Mouse (Mus musculus): ENCODE data around the gene Ppp2r5a. TPM values are rescaled to one million over a fixed set of nuclear protein-coding genes. Genes with fewer than 3 reads are reported as not detected.

The Ppp2r5a gene
- total RNA-seq, 2 experiments from 2014 or later = 68.3 to 77.4 TPM

- DNase-seq = no peak
Measured at GRCm38 (mm10) chr1:191378080-191378479, 25.0 kb downstream of the Ppp2r5a start.

DNA sequence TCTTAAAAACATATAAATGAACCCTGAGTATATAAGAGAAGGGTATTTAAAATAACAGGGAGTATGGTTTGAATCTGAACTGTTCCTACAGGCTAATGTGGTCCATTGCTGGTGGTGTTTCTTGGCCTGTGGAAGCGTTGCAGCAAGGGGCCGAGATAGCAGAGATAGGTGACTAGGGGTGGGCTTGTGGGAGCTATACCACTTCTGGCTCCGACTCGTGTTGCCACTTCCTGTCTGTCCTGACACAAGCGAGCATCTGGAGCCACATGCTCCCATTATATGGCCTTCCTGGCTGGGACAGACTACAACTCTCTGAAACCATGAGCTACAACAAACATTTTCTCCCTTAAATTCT, 27.5 kb downstream of the Ppp2r5a start:
- DNase-seq = no peak

DNA sequence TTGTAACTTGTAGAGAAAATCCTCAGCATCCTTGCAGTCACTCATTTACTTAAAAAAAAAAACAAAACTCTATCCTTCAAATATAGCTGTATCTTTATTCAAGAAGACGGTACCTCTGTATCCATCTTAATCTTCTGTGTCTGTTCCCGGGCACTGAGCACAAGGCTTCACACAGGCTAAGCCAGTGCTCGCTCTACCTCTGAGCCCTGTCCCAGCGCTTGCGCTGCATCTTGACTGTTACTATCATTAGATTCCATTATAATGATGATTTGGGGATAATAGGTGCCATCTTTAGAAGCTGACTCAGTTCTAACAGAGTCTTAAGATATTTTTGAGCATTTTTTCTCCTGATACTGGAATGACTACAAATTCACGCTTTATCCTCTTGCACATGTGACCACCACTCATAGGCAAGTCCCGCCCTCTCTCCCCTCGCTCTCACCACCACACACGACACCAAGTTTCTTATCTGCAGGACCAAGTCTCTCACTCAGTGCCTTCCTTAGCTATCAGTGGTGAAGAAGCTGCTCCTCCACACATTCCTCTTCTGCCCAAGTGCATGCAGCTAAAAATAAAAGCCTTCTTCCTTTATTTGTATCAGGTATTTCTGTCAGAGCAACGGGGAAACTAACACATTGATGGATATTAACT, 28.0 kb downstream of the Ppp2r5a start:
- DNase-seq = no peak

- DNase-seq = no peak
Measured at GRCm38 (mm10) chr1:191369140-191369539, 33.9 kb downstream of the Ppp2r5a start.

DNA sequence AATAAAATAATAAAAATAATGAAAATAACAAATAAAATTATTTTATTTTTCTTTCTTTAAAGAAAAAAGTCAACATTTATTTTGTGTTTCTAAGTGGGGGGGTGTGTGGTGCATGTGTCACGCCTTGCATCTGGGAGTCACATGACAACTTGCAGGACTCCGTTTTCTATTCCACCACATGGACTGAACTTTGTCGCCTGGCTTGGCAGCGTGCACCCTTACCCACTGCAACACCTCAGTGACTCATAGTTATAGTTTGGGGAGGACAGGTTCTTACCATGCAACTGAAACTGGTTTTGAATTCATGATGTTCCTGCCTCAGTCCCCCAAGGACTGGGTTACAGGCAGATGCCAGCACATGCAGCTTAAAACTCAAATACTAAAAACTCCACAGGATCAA, 34.9 kb downstream of the Ppp2r5a start:
- no peak for DNase-seq

- no peak for DNase-seq
Measured at GRCm38 (mm10) chr1:191364477-191364876, 38.6 kb downstream of the Ppp2r5a start.

DNA sequence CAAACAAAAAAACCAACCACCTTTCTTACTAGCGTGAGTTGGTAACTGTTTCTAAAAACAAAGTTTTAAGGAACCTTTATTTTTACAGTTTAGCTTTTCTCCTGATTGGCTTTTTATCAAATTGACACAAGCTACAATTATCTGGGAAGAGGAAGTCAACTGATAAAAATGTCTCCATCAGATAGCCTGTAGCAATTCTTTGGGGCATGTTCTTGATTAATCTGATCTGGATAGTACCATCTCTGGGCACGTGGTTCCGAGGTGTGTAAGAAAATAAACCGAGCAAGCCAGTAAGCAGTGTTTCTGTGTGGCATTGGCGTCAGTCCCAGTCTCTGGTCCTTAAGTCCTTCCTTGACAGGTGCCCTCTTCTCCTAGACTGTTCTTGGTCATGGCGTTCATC, 40.7 kb downstream of the Ppp2r5a start:
- DNase-seq = no peak

- no peak for DNase-seq
Measured at GRCm38 (mm10) chr1:191359478-191359877, 43.6 kb downstream of the Ppp2r5a start.

GRCm38 (mm10) chr1:191356936-191357335, 46.1 kb downstream of the Ppp2r5a start:
- DNase-seq = no peak

DNA sequence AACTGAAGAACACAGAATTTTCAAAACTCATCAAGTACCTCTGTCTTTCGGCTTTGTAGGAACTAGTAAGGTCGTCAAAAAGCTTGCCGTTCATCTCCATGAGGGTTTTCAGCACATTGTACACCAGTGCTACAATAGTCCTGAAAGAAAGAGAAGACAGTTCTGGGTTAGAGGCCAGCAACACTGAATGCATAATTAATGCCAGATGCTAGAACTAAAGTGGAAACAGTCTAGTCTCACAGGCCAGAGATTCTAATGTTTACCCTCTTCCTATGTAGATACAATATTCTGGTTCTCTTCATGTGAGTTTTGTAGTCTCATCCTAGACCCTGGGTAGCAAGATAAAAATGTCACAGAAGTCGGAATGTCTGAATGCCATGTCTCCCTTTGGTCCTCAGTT, 49.2 kb downstream of the Ppp2r5a start:
- no peak for DNase-seq

- peak in 1 of 2 experiments; percentile 47 for DNase-seq
Measured at GRCm38 (mm10) chr1:191352786-191353488, 50.1 kb downstream of the Ppp2r5a start.

GRCm38 (mm10) chr1:191350355-191350754, 52.7 kb downstream of the Ppp2r5a start:
- no peak for DNase-seq

GRCm38 (mm10) chr1:191349486-191350037, 53.5 kb downstream of the Ppp2r5a start:
- no peak for DNase-seq

GRCm38 (mm10) chr1:191348996-191349395, 54.1 kb downstream of the Ppp2r5a start:
- DNase-seq = no peak

DNA sequence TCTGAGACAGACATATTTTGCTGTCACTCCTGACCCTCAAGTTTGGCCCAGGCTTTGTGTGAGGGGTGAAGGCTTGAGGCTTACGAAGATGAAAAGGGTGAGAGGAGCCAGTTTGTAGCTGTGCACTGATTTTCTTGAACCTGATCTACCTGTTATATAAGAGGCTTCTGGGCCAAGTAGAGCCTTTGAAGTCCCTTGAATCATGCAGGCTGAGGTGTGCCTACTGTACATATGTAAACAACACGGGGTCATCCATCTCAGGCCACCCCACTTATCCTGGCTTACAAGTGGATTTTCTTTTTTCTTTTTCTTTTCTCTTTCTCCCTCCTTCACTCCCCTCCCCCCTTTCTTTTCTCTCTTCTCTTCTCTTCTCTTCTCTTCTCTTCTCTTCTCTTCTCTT, 54.5 kb downstream of the Ppp2r5a start:
- no peak for DNase-seq

DNA sequence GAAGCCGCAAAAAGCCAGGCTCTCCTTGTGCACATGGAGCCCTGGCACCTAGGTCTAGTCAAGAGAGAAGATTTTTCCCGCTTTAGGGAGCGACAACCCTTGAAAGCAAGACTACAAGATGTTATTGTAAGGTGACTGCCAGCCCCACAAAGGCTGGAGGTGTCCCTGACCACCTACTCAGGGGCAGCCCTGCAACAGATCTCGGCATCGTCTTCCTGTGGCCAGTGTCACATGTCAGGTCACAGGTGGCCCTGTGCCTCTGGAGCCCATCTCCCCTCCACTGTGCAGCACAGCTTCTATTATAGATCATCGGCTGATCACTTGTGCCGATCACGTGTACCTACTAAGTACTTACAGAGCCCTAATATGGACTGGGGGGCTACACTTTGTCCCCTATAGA, 55.5 kb downstream of the Ppp2r5a start:
- DNase-seq = no peak

GRCm38 (mm10) chr1:191340530-191340929, 62.5 kb downstream of the Ppp2r5a start:
- no peak for DNase-seq

- DNase-seq = no peak
Measured at GRCm38 (mm10) chr1:191339876-191340275, 63.2 kb downstream of the Ppp2r5a start.

- DNase-seq = no peak
Measured at GRCm38 (mm10) chr1:191334500-191334899, 68.6 kb downstream of the Ppp2r5a start.

DNA sequence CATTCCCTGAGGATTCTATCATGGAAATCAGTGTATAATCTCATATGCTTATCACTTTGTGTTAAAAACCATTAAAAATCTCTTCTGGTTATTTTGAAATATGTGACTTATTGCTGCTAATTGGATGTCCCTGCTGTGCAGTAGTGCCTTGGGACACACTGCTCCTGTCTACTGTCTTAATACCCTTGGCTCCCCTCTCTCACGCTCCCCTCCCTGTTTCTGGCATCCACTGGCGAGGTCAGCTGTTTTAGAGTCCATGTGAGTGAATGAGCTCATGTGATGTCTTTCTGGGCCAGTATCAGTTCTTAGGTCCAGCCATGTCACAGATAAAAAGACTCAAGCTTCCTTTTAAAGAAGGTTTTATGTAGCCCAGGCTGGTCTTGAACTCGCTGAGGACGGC, 72.7 kb downstream of the Ppp2r5a start:
- no peak for DNase-seq

DNA sequence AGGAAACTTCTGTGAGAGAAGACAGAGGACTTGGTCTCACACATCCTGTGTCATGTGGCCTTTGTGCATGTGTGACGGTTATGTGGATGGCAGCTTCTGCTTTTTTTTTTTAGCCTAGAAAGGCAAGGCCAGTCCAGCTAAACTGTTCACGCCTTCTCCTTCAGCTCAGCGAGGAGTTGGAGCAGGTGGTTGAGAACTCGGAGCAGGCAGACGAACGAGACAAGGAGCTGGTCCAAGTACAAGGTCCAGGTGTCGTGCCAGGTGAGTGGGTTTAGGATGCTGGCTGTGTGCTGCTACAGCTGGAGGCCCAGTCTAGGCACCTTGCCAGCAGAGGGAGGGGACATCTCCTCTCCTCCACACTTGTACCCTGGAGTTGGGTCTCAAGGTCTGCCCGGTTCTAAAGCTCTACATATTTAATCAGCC, 75.0 kb downstream of the Ppp2r5a start:
- no peak for DNase-seq

DNA sequence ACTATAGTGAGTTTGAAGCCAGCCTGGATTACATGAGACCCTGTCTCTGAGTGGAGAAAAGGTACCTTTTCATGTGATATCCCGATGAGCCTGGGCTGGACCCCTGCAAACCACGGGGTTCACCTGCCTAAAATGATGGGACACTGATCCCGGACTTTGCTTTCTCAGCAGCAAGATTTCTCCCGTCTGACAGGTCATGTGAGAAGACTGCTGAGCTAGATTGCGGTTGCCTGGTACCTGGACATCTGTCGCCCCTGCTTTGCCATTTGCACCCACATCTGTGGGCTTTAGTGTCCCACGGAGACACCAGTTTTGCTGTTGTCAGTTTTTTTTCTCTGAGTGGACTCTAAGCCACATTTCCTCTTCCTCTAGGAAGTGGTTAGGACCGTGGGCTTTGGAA, 75.8 kb downstream of the Ppp2r5a start:
- DNase-seq = no peak

DNA sequence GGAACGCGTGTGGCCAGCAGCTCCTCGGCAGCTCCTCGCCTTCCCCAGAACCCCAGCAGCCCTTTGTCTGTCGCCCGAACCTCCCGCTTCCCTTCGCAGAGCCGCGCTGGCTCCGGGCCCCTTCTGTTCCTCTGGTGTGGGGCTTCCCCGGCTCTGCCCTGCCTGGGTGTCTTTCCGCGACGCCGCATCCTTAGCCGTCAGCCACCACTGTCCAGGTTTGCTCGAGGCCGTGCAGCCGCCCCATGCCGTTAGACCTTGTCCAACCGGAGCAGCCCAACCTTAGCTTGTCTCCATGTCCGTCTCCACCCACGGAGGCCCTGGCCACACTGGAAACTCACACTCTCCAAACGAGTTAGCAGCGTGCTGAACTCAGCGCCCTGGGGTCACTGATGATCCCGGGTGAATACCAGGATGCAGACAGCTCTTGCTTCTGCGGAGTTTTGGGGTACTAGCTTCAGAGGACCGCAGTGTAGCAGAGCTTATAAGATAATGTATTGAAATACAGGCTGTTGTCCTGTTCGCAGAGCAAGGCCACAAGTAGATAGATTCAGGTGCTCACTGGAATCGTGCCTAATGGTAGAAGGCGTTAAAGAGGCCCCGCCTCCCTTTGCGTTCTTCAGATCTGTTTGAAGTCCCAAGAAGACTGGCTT, 76.7 kb downstream of the Ppp2r5a start:
- peak in 1 of 2 experiments; percentile 48 for DNase-seq

Measured in layer of hippocampus, postnatal 36 days (tissue).